Mouse (Mus musculus) stomach, embryonic 16.5 days (tissue): ENCODE measurements around the gene Kcnk2. TPM values are rescaled to one million over a fixed set of nuclear protein-coding genes. Genes with fewer than 3 reads are reported as not detected.
A peak's percentile ranks its signal among the peaks of the same experiment; 100 is the strongest.

Source experiments
- ATAC-seq: fragments of 200-750 bp; cut with Nextera tagmentation; 2 replicates; pipeline ENCODE4 v1.8.0; 2017; ENCODE audit warnings: moderate number of reproducible peaks, moderate TSS enrichment; ENCODE audit not compliant: insufficient read depth, low FRiP score
- H3K27ac ChIP-seq: fragments of 300-500 bp; sonication (generic); 2 replicates; pipeline ENCODE4 v1.5.1; 2014; ENCODE audit warnings: low read length
- H3K27me3 ChIP-seq: fragments of 300-500 bp; sonication (generic); 2 replicates; pipeline ENCODE4 v1.6.1; 2014; ENCODE audit warnings: low read length, control low read depth, mixed read lengths; ENCODE audit not compliant: control insufficient read depth, insufficient read depth
- H3K36me3 ChIP-seq: fragments of 300-500 bp; sonication (generic); 2 replicates; pipeline ENCODE4 v1.6.1; 2014; ENCODE audit warnings: low read length; ENCODE audit not compliant: control insufficient read depth, insufficient read depth
- H3K4me1 ChIP-seq: fragments of 300-500 bp; sonication (generic); 2 replicates; pipeline ENCODE4 v1.6.1; 2014; ENCODE audit warnings: low read length, control low read depth, mixed read lengths; ENCODE audit not compliant: control insufficient read depth, insufficient read depth
- H3K4me2 ChIP-seq: fragments of 300-500 bp; sonication (generic); 2 replicates; pipeline ENCODE4 v1.6.1; 2014; ENCODE audit warnings: low read depth, low read length, mixed read lengths
- H3K4me3 ChIP-seq: fragments of 300-500 bp; sonication (generic); replicated peaks from 2 replicates; pipeline ENCODE4 v1.5.1; 2014; ENCODE audit warnings: mild to moderate bottlenecking, low read length
- H3K9ac ChIP-seq: fragments of 300-500 bp; sonication (generic); 2 replicates; pipeline ENCODE4 v1.6.1; 2014; ENCODE audit warnings: low read length
- H3K9me3 ChIP-seq: fragments of 300-500 bp; sonication (generic); replicated peaks from 2 replicates; pipeline ENCODE4 v1.6.1; 2016; ENCODE audit warnings: low read length, control low read depth; ENCODE audit not compliant: control insufficient read depth
- WGBS: fragments of 180-500 bp; shearing (Covaris S2); extraction: QIAGEN DNeasy Blood & Tissue Kit; methylation state at CpG from one replicate; pipeline ENCODE4 v1.1.7; 2014; 5-methylcytosine and 5-hydroxymethylcytosine counted together
- polyA plus RNA-seq: library from polyadenylated mRNA; unstranded; fragments of >200 nt; fragmentation: Nextera tagmentation; extraction: Ambion mirVana; gene quantifications from 2 replicates; pipeline ENCODE4 v1.2.1, GENCODE M21; 2015

Gene Kcnk2
- polyA plus RNA-seq, 1 experiment from 2014 or later, result 2.9 TPM

DNA sequence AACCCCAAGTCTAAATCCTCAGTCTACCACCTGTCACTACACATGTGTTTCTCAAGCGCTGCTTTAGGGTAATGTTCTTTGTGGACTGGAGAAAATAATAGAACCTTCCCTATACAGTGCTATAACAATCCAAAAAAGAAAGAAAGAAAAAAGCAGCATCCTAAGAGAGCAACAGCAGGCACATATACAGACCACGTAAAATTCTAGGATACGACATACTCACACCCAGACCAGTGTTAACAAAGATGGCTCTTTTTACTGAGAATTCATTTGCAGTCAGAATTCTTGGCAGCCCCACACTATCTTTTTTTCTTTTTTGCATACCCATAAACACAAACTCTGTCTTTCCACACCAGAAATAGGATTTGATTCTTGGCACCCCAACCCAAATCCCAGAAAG, 187.6 kb downstream of the Kcnk2 start:
- Histone ChIP-seq H3K4me2 (no peak overlapping the region), H3K36me3 (no peaks in the 10 kb centered on the region), H3K27me3 (no peaks in the 10 kb centered on the region), H3K4me3 (no peak overlapping the region), H3K4me1 (peaks cover 3% of the 10 kb centered on the region; the same call in 1 of the 2 replicates), H3K9ac (no peak overlapping the region), H3K27ac (no peak overlapping the region), H3K9me3 (no peaks in the 10 kb centered on the region)
- 73% methylated on average over 3 of the region's 3 CpGs for WGBS
- no peak for ATAC-seq

DNA sequence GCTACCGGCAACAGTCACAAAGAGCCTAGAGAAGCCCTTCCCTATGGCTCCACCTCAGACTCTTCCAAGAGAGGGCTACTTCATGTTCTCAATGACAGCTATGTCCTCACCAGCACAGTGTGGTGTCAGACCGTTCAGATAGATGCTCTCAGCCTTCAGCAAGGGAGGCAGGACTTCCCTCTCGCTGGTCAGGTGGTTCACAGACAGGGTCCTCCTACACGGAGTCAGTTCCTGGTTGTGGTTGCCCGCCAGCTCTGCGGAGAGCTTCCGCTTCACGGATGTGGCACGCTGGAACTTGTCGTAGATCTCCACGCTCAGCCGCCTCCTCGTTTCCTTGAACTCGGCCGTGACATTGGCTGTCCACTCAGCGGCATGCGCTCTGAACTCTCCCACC, 192.4 kb downstream of the Kcnk2 start:
- H3K27me3 ChIP-seq, result no peaks in the 10 kb centered on the region
- WGBS, result 90% methylated on average over 17 of the region's 17 CpGs

DNA sequence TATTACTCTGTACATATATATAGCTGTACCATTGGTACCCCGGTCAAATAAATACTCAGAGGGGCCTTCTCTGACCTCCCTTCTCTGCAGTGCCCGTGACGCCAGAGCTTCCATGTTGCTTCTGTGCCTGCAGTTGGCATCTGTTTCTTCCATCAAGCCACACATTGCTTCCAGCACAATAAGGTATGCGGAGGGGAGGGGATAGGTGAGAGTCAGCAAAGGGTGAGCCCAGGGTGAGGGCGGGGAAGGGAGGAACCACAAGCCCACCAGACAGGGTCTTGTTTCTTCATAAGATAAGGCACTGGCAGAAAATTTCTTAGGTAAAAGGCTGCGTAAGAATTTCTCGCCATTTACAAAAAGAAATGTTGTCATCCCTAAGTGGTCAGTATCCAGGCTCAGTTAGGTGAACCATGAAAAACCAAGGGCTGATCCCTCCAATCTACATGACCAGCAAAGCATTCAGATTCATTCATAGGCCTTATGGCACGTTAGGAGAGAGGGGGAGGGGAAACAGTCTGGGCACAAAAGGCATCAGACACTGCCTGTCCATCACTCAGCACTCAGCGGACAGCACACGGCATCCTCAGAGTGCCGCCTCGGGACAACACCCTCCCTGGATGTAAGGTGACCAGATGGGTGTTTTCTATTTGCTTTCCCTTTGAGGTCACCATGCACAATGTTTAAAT, 192.9 kb downstream of the Kcnk2 start:
- Histone ChIP-seq H3K4me3 (no peak overlapping the region), H3K9me3 (no peaks in the 10 kb centered on the region), H3K27ac (no peak overlapping the region), H3K4me2 (no peak overlapping the region), H3K36me3 (no peaks in the 10 kb centered on the region), H3K9ac (no peak overlapping the region), H3K4me1 (no peaks in the 10 kb centered on the region), H3K27me3 (no peaks in the 10 kb centered on the region)
- peak; percentile 17; the same call in 1 of the 2 replicates for ATAC-seq
- 72% methylated on average over 12 of the region's 12 CpGs for WGBS

More for the DNA sequence above, 192.4 kb downstream of the Kcnk2 start:
- H3K9ac ChIP-seq, result no peak overlapping the region
- ATAC-seq, result no peak
- H3K27ac ChIP-seq, result no peak overlapping the region
- H3K4me1 ChIP-seq, result no peaks in the 10 kb centered on the region
- H3K4me2 ChIP-seq, result no peak overlapping the region
- H3K9me3 ChIP-seq, result no peaks in the 10 kb centered on the region
- no peaks in the 10 kb centered on the region for H3K36me3 ChIP-seq
- no peak overlapping the region for H3K4me3 ChIP-seq

DNA sequence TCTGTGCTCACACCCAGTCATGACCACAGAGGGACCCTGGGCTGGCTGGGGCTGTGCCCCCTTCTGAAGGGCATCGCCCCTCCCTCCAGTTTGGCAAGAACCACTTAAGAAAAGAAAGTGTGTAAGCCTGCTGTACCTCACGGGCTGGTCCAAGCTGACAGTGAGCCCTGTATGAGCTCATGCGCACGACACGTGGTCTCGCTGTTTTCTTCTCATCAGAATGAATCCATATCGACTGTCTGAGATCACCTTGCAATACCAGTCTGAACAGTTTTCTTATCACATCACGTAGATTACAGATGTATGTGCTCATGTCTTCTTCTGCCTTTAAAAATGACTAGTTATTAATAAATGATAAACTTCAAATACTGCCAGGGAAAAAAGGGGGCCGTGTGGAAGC, 193.5 kb downstream of the Kcnk2 start:
- Histone ChIP-seq H3K4me1 (no peaks in the 10 kb centered on the region), H3K27me3 (no peaks in the 10 kb centered on the region)
- 0 out of 2 replicates have a peak, but pooled peaks have one; percentile 33 for ATAC-seq

DNA sequence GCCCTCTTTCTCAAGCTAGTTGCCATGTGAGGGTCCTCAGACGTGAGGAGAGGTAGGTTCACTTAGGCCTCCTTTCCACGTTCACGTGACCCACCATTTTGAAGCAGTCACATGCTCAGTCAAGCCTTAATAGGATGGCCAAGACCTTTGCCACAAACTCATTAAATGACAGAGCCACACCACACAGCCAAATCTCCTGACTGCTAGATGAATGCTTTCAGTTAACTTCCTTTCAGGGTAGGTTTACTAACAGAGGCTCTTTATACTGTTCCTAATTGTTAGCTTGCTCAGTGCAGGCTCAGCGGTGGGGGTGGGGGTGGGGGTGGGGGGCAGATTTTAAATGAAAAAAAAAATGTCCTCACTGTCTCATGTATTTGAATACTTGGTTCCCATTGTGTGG, 206.3 kb downstream of the Kcnk2 start:
- no peak overlapping the region for H3K4me3 ChIP-seq
- no peaks in the 10 kb centered on the region for H3K36me3 ChIP-seq
- no peak for ATAC-seq
- H3K9ac ChIP-seq, result no peak overlapping the region
- 78% methylated on average over 4 of the region's 4 CpGs for WGBS
- H3K9me3 ChIP-seq, result no peaks in the 10 kb centered on the region
- H3K4me1 ChIP-seq, result no peaks in the 10 kb centered on the region
- H3K27ac ChIP-seq, result no peak overlapping the region
- H3K4me2 ChIP-seq, result no peak overlapping the region
- no peaks in the 10 kb centered on the region for H3K27me3 ChIP-seq

More for the DNA sequence above, 193.5 kb downstream of the Kcnk2 start:
- Histone ChIP-seq H3K4me2 (no peak overlapping the region), H3K4me3 (no peak overlapping the region), H3K27ac (no peak overlapping the region), H3K9ac (no peak overlapping the region), H3K9me3 (no peaks in the 10 kb centered on the region), H3K36me3 (no peaks in the 10 kb centered on the region)
- WGBS, result 69% methylated on average over 9 of the region's 9 CpGs

DNA sequence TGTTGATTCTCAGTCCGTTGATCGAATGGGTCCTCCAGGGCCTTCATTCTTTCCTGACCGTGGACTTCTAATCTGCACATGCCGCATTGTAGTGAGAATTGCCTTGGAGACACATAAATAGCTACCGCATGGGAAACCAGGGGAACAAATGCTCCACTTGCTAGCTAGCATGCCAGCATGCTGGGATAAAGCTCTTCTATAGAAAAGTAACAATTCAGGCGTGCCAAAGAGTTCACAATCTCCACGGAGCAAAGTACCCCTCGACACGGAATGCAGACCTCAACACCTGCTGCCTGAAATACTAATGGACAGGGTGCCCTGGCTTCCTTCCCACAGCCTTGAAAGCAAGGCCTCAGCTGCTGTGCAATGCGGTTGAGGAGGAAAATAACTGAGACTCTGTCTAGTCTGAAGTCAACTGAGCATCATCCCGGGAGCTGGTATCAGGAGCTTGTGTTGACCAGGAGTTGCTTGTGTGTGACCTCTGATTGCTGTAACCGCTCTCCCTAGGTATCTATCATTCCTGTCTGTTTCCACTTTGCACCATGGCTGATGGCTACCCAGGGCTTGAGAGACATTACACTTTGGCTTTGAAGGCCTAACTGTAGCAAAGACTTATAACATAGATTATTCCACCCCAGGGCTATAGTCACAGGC, 214.2 kb downstream of the Kcnk2 start:
- Histone ChIP-seq H3K4me2 (no peak overlapping the region), H3K9me3 (no peaks in the 10 kb centered on the region), H3K36me3 (no peaks in the 10 kb centered on the region), H3K9ac (no peak overlapping the region), H3K4me3 (no peak overlapping the region), H3K27me3 (no peaks in the 10 kb centered on the region), H3K27ac (no peak overlapping the region), H3K4me1 (no peaks in the 10 kb centered on the region)
- 68% methylated on average over 12 of the region's 12 CpGs for WGBS
- ATAC-seq, result no peak

DNA sequence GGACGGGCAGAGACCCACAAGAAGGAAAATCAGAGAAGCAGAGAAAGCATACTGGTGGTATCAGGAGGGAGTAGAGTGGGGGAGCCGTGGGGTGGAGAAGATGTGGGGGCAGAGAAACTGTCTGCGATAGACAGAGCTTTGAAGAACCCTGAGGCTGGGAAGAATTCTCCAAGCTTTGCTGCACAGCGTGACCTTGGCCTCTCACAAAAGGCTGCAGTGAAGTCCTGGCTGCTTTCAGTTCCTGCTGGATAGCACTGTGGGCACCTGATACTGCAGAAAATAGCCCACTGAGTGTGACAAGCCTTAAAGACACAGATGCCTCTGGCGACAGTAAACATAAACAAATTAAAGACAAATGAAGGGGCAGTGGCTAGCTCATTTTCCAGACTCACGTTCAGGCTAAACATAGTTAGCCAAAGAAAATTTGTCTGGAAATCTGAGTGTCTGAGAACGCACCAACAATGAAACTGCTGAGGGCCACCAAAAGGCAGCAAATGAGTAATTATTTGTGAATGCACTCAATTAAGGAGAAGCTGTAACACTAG, 216.8 kb downstream of the Kcnk2 start:
- Histone ChIP-seq H3K27ac (no peak overlapping the region), H3K4me1 (no peaks in the 10 kb centered on the region), H3K9ac (no peak overlapping the region), H3K9me3 (no peaks in the 10 kb centered on the region), H3K4me3 (no peak overlapping the region), H3K27me3 (no peaks in the 10 kb centered on the region), H3K36me3 (no peaks in the 10 kb centered on the region), H3K4me2 (no peak overlapping the region)
- no peak for ATAC-seq
- 41% methylated on average over 7 of the region's 7 CpGs for WGBS

DNA sequence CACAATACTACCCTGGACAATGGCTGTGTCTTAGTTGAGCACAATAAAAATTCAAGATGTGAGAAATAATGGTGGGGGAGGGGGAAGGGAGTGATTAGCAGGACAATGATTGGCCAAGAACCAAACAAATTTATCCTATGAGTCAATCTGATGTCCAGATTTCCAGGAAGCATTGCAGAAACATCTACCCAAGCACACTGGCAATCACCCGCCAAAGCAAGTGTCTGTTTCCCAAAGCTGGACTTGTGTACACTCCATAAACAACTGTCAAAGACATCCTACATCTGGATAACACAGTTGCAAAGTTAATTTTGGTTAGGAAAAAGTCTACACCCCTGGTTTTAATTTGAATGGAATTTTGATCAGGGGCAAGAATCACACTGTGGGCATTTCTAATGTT, 224.3 kb downstream of the Kcnk2 start:
- ATAC-seq, result no peak
- no peak overlapping the region for H3K9ac ChIP-seq

DNA sequence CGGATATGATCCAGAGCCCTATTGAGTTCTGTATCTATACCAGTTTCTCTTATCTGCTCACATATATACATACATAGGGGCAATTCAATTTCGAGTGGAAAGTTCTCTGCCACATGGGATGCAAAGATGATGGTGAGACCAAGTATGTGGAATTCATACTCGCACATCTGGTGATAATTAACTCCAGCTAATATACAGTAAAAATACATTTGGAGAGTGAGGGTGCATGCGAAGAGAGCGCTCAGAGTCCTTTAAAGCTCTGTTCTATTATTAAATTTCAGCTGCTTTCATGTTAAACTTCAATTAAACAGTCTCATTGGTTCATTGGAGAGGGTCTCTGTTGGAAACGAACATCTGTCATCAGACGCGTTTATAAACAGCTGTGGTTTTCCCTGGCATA, 228.6 kb downstream of the Kcnk2 start:
- Histone ChIP-seq H3K9ac (no peak overlapping the region), H3K27me3 (no peaks in the 10 kb centered on the region), H3K4me1 (no peaks in the 10 kb centered on the region), H3K27ac (no peak overlapping the region), H3K4me2 (no peak overlapping the region), H3K9me3 (no peaks in the 10 kb centered on the region), H3K36me3 (no peaks in the 10 kb centered on the region), H3K4me3 (no peak overlapping the region)
- no peak for ATAC-seq
- 78% methylated on average over 8 of the region's 8 CpGs for WGBS

More for the DNA sequence above, 224.3 kb downstream of the Kcnk2 start:
- H3K36me3 ChIP-seq, result no peaks in the 10 kb centered on the region
- H3K4me3 ChIP-seq, result no peak overlapping the region
- no peak overlapping the region for H3K27ac ChIP-seq
- no peaks in the 10 kb centered on the region for H3K4me1 ChIP-seq
- 68% methylated on average over 1 of the region's 1 CpGs for WGBS
- no peaks in the 10 kb centered on the region for H3K9me3 ChIP-seq
- H3K27me3 ChIP-seq, result no peaks in the 10 kb centered on the region
- H3K4me2 ChIP-seq, result no peak overlapping the region
